Mouse (Mus musculus): Measurements from ENCODE around the gene Pml.

Gene Pml

GRCm38 (mm10) chr9:58249592-58250192 lies at the start of gene Pml:
Gene Pml, minus strand, starts transcription at chr9:58249786.
- no peak for DNase-seq (ENCODE audit: low read depth)

GRCm38 (mm10) chr9:58297961-58298477 lies 48.4 kb upstream of the Pml start:
- no peak for DNase-seq (ENCODE audit: low read depth)

GRCm38 (mm10) chr9:58297065-58297464 lies 47.5 kb upstream of the Pml start:
- DNase-seq (ENCODE audit: low read depth): no peak

- DNase-seq (ENCODE audit: low read depth): peak; percentile 97
Measured at GRCm38 (mm10) chr9:58295766-58296361, 46.3 kb upstream of the Pml start.

GRCm38 (mm10) chr9:58295345-58295744 lies 45.8 kb upstream of the Pml start:
- DNase-seq (ENCODE audit: low read depth): no peak

- no peak for DNase-seq (ENCODE audit: low read depth)
Measured at GRCm38 (mm10) chr9:58294527-58294926, 44.9 kb upstream of the Pml start.

- no peak for DNase-seq (ENCODE audit: low read depth)
Measured at GRCm38 (mm10) chr9:58289901-58290300, 40.3 kb upstream of the Pml start.

- no peak for DNase-seq (ENCODE audit: low read depth)
Measured at GRCm38 (mm10) chr9:58289090-58289489, 39.5 kb upstream of the Pml start.

GRCm38 (mm10) chr9:58283431-58283830 lies 33.8 kb upstream of the Pml start:
- peak; percentile 88 for DNase-seq (ENCODE audit: low read depth)

- no peak for DNase-seq (ENCODE audit: low read depth)
Measured at GRCm38 (mm10) chr9:58281597-58281996, 32.0 kb upstream of the Pml start.

- no peak for DNase-seq (ENCODE audit: low read depth)
Measured at GRCm38 (mm10) chr9:58280259-58281109, 30.9 kb upstream of the Pml start.

GRCm38 (mm10) chr9:58279780-58280179 lies 30.2 kb upstream of the Pml start:
- DNase-seq (ENCODE audit: low read depth): no peak

- DNase-seq (ENCODE audit: low read depth): no peak
Measured at GRCm38 (mm10) chr9:58278821-58279723, 29.5 kb upstream of the Pml start.

- no peak for DNase-seq (ENCODE audit: low read depth)
Measured at GRCm38 (mm10) chr9:58278313-58278712, 28.7 kb upstream of the Pml start.

- DNase-seq (ENCODE audit: low read depth): no peak
Measured at GRCm38 (mm10) chr9:58276346-58276745, 26.8 kb upstream of the Pml start.

- no peak for DNase-seq (ENCODE audit: low read depth)
Measured at GRCm38 (mm10) chr9:58275797-58276196, 26.2 kb upstream of the Pml start.

GRCm38 (mm10) chr9:58275115-58275774 lies 25.7 kb upstream of the Pml start:
- DNase-seq (ENCODE audit: low read depth): peak; percentile 90

GRCm38 (mm10) chr9:58274626-58275025 lies 25.0 kb upstream of the Pml start:
- no peak for DNase-seq (ENCODE audit: low read depth)

- no peak for DNase-seq (ENCODE audit: low read depth)
Measured at GRCm38 (mm10) chr9:58274101-58274604, 24.6 kb upstream of the Pml start.

- no peak for DNase-seq (ENCODE audit: low read depth)
Measured at GRCm38 (mm10) chr9:58272855-58273254, 23.3 kb upstream of the Pml start.

GRCm38 (mm10) chr9:58272068-58272541 lies 22.5 kb upstream of the Pml start:
- DNase-seq (ENCODE audit: low read depth): no peak

Measured in fibroblast of lung, adult 2 months (primary cell).